Mouse (Mus musculus) MEL (cell line): ENCODE data around the gene Xpo6. TPM values are rescaled to one million over a fixed set of nuclear protein-coding genes. Genes with fewer than 3 reads are reported as not detected.

Experiments
- DNase-seq: peaks from one replicate; pipeline ENCODE4 v3.0.0; 2011; ENCODE audit warnings: low read depth, low spot score
- H3K27ac ChIP-seq: 2 replicates; pipeline ENCODE4 v1.5.1; 2012; ENCODE audit warnings: low read depth, mild to moderate bottlenecking, control low read depth, low read length, moderate library complexity; ENCODE audit not compliant: control insufficient read depth
- H3K27me3 ChIP-seq, 2 experiments: fragments of 150-350 bp in 1 of 2; sonication (generic) in 1 of 2; 2 replicates each; pipeline ENCODE4 v1.6.1; 2012; ENCODE audit warnings: low read length in 2 of 2, mild to moderate bottlenecking in 2 of 2, improper control_type of control experiment in 1 of 2, moderate library complexity in 1 of 2; ENCODE audit not compliant: insufficient read depth in 2 of 2, control insufficient read depth in 1 of 2
- H3K36me3 ChIP-seq, 2 experiments: 2 replicates each; pipeline ENCODE4 v1.6.1; 2012 to 2014; ENCODE audit warnings: low read length in 2 of 2, improper control_type of control experiment in 1 of 2, inconsistent platforms in 1 of 2, mild to moderate bottlenecking in 1 of 2; ENCODE audit not compliant: insufficient read depth in 2 of 2, control insufficient read depth in 1 of 2
- H3K4me1 ChIP-seq, 2 experiments: fragments of 150-350 bp in 1 of 2; sonication (generic) in 1 of 2; 2 replicates each; pipeline ENCODE4 v1.6.1; 2012; ENCODE audit warnings: low read length in 2 of 2, improper control_type of control experiment in 1 of 2, mild to moderate bottlenecking in 1 of 2; ENCODE audit not compliant: insufficient read depth in 2 of 2, control insufficient read depth in 1 of 2
- H3K4me3 ChIP-seq, 2 experiments: fragments of 150-350 bp in 1 of 2; sonication (generic) in 1 of 2; 2 replicates each; pipeline ENCODE4 v1.5.1; 2012; ENCODE audit warnings: low read depth in 2 of 2, low read length in 2 of 2, mild to moderate bottlenecking in 2 of 2, moderate library complexity in 2 of 2, control low read depth in 1 of 2, improper control_type of control experiment in 1 of 2; ENCODE audit not compliant: control insufficient read depth in 1 of 2, insufficient read depth in 1 of 2
- H3K79me2 ChIP-seq: 2 replicates; pipeline ENCODE4 v1.6.1; 2012; ENCODE audit warnings: mild to moderate bottlenecking, low read length, moderate library complexity; ENCODE audit not compliant: control insufficient read depth, poor library complexity, insufficient read depth
- H3K9ac ChIP-seq: 2 replicates; pipeline ENCODE4 v1.6.1; 2012; ENCODE audit warnings: low read depth, mild to moderate bottlenecking, control low read depth, low read length, moderate library complexity; ENCODE audit not compliant: control insufficient read depth, poor library complexity, severe bottlenecking
- H3K9me3 ChIP-seq: fragments of 150-350 bp; sonication (generic); replicated peaks from 2 replicates; pipeline ENCODE4 v1.6.1; 2012; ENCODE audit warnings: mild to moderate bottlenecking, low read length, improper control_type of control experiment, moderate library complexity; ENCODE audit not compliant: insufficient read depth
- EP300 ChIP-seq, 2 experiments: IDR thresholded peaks; 2 replicates each; pipeline ENCODE4 v1.6.1; 2011; ENCODE audit warnings: improper control_type of control experiment in 2 of 2, low read length in 2 of 2, low read depth in 1 of 2, mild to moderate bottlenecking in 1 of 2
- ETS1 ChIP-seq: IDR thresholded peaks from 2 replicates; pipeline ENCODE4 v1.6.1; 2012; ENCODE audit warnings: low read depth, mild to moderate bottlenecking, inconsistent platforms, low read length, improper control_type of control experiment, moderate library complexity
- KAT2A ChIP-seq: conservative IDR thresholded peaks from 2 replicates; pipeline ENCODE4 v1.6.1; 2012; ENCODE audit warnings: low read depth, low read length, improper control_type of control experiment, inconsistent platforms
- MEF2A ChIP-seq: IDR thresholded peaks from 2 replicates; pipeline ENCODE4 v1.6.1; 2014; ENCODE audit warnings: low read depth, mild to moderate bottlenecking, inconsistent platforms, low read length, improper control_type of control experiment; ENCODE audit not compliant: poor library complexity, insufficient replicate concordance, severe bottlenecking; ENCODE audit errors: extremely low read depth
- MYB ChIP-seq: IDR thresholded peaks from 2 replicates; pipeline ENCODE4 v1.6.1; 2011; ENCODE audit warnings: mild to moderate bottlenecking, low read depth, low read length, improper control_type of control experiment
- POLR2A ChIP-seq, 2 experiments: IDR thresholded peaks; 2 replicates each; pipeline ENCODE4 v1.6.1; 2011 to 2012; ENCODE audit warnings: low read length in 2 of 2, mild to moderate bottlenecking in 2 of 2, control low read depth in 1 of 2, improper control_type of control experiment in 1 of 2, low read depth in 1 of 2, moderate library complexity in 1 of 2; ENCODE audit not compliant: control insufficient read depth in 1 of 2, insufficient read depth in 1 of 2, poor library complexity in 1 of 2
- POLR2AphosphoS5 ChIP-seq: IDR thresholded peaks from 2 replicates; pipeline ENCODE4 v1.6.1; 2012; ENCODE audit warnings: low read depth, borderline replicate concordance, mild to moderate bottlenecking, inconsistent platforms, low read length, moderate library complexity, mixed read lengths
- RAD21 ChIP-seq: IDR thresholded peaks from 2 replicates; pipeline ENCODE4 v1.6.1; 2011; ENCODE audit warnings: mild to moderate bottlenecking, low read depth, low read length, improper control_type of control experiment
- RCOR1 ChIP-seq: IDR thresholded peaks from 2 replicates; pipeline ENCODE4 v1.6.1; 2012; ENCODE audit warnings: low read depth, mild to moderate bottlenecking, inconsistent platforms, low read length, improper control_type of control experiment
- SMC3 ChIP-seq: IDR thresholded peaks from 2 replicates; pipeline ENCODE4 v1.6.1; 2011; ENCODE audit warnings: low read depth, low read length, improper control_type of control experiment
- TAL1 ChIP-seq: IDR thresholded peaks from 2 replicates; pipeline ENCODE4 v1.6.1; 2012; ENCODE audit warnings: mild to moderate bottlenecking, inconsistent platforms, low read length, moderate library complexity, mixed read lengths
- TCF12 ChIP-seq: IDR thresholded peaks from 2 replicates; pipeline ENCODE4 v1.6.1; 2014; ENCODE audit warnings: low read depth, mild to moderate bottlenecking, inconsistent platforms, low read length, improper control_type of control experiment, moderate library complexity
- USF1 ChIP-seq: IDR thresholded peaks from 2 replicates; pipeline ENCODE4 v1.6.1; 2014; ENCODE audit warnings: low read depth, mild to moderate bottlenecking, inconsistent platforms, low read length, improper control_type of control experiment, moderate library complexity
- USF2 ChIP-seq, 2 experiments: IDR thresholded peaks; 2 replicates each; pipeline ENCODE4 v1.6.1; 2011 to 2012; ENCODE audit warnings: improper control_type of control experiment in 2 of 2, low read length in 2 of 2, borderline replicate concordance in 1 of 2, inconsistent platforms in 1 of 2, low read depth in 1 of 2, mild to moderate bottlenecking in 1 of 2; ENCODE audit not compliant: insufficient read depth in 1 of 2
- ZKSCAN1 ChIP-seq: IDR thresholded peaks from 2 replicates; pipeline ENCODE4 v1.6.1; 2012; ENCODE audit warnings: low read depth, mild to moderate bottlenecking, inconsistent platforms, low read length, improper control_type of control experiment, moderate library complexity
- ZMIZ1 ChIP-seq: IDR thresholded peaks from 2 replicates; pipeline ENCODE4 v1.6.1; 2012; ENCODE audit warnings: low read depth, mild to moderate bottlenecking, inconsistent platforms, low read length, improper control_type of control experiment, moderate library complexity
- ZNF384 ChIP-seq: IDR thresholded peaks from 2 replicates; pipeline ENCODE4 v1.6.1; 2012; ENCODE audit warnings: low read depth, mild to moderate bottlenecking, inconsistent platforms, low read length, improper control_type of control experiment
- polyA plus RNA-seq, 2 experiments: library from polyadenylated mRNA; stranded (reverse) in 1 of 2; unstranded in 1 of 2; fragments of >175 nt in 1 of 2; fragments of >200 nt in 1 of 2; gene quantifications; 2 replicates each; pipeline versions ENCODE4 v1.2.1 to v1.2.4; 2012; ENCODE audit warnings: low replicate concordance in 2 of 2, low read depth in 1 of 2; ENCODE audit not compliant: insufficient read length in 2 of 2, insufficient read depth in 1 of 2, missing spikeins in 1 of 2
- total RNA-seq: library from RNA; depleted of rRNA; stranded (reverse); fragments of 300-350 nt; gene quantifications from 2 replicates; pipeline ENCODE4 v1.2.3, GENCODE M21; 2012

Xpo6 gene
- total and polyA plus RNA-seq, 3 experiments = 89.3 to 365 (median 197) TPM

DNA sequence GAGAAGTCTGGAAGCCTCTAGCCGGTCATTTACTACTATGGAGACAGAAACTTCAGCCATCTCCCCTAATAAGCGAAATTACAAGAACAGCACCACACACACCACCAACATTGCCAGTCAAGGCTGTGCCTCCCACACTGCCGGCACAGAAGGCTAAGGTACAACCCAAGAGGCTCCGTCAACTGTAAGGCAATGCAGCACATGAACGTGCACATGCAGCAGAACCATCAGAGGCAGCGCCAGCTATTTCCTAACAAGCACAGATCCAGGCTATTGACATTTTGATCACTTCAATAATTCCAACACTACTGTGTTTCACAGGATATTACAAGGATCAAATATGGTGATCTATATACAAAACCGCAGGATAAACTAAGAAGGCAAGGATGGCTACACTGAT is 24.8 kb downstream of the Xpo6 start (continued):
- TF ChIP-seq ETS1 (no peak), TAL1 (no peak), ZKSCAN1 (no peak)

DNA sequence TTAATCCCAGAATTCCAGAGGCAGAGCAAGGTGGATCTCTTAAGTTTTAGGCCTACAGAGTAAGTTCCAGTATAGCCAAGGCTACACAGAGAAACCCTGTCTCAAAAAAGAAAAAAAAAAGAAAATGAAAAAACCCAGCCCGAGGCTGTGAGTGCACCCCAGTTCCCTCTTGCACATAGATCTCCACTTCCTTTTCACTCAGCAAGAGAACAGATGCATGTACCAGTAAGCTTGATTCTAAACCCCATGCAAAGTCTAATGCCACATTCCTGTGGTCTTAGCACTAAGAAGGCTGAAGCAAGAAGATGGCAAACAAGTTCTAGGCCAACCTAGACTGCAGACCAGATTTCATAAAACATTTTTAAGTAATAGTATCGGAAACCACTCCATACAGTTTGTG is 25.4 kb downstream of the Xpo6 start:
- no peak overlapping the region for H3K4me3 ChIP-seq
- H3K27me3 ChIP-seq = no peaks in the 10 kb centered on the region
- no peak for DNase-seq
- H3K9ac ChIP-seq = no peak overlapping the region
- peaks cover 47% of the 10 kb centered on the region for H3K79me2 ChIP-seq
- H3K36me3 ChIP-seq = peaks cover 3 to 23% of the 10 kb centered on the region in 2 experiments
- no peaks in the 10 kb centered on the region for H3K9me3 ChIP-seq
- TF ChIP-seq SMC3 = no peak
- no peak for TF ChIP-seq RCOR1
- TF ChIP-seq ZKSCAN1 = no peak
- TF ChIP-seq USF1 = no peak
- peaks cover 0 to 3% of the 10 kb centered on the region in 2 experiments; a peak in 1 of 4 replicates for H3K4me1 ChIP-seq
- H3K27ac ChIP-seq = no peak overlapping the region

DNA sequence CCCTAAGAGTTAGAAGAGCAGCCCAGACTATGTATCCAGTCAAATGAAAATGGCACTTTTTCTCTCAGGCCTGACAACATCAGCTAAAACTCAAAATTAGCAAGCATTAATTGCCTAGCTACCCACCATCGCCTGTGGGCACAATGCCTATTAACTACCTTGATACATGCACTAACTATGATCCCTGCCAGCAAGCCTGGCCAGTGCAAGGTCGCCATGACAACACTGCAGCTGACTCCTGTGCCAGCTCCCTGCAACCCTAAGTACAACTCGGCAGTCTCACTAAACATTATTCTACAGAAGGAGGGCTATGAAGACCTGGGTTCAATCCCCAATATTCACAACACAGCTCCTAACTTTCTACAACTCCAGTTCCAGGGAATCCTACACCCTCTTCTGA is 28.3 kb downstream of the Xpo6 start:
- H3K9me3 ChIP-seq = no peaks in the 10 kb centered on the region
- H3K4me3 ChIP-seq = no peak overlapping the region
- no peak for TF ChIP-seq POLR2AphosphoS5
- no peak for TF ChIP-seq TCF12
- TF ChIP-seq RAD21 = no peak
- TF ChIP-seq MYB = no peak
- no peak for TF ChIP-seq KAT2A
- no peak for TF ChIP-seq POLR2A (IDR thresholded peaks at IDR 0.05; ENCODE audit: control insufficient read depth in 1 of 2, insufficient read depth in 1 of 2, low read depth in 1 of 2, low read length in 2 of 2, poor library complexity in 1 of 2)
- TF ChIP-seq ZNF384 = no peak
- TF ChIP-seq ZMIZ1 = no peak
- peaks cover 25% of the 10 kb centered on the region for H3K79me2 ChIP-seq
- H3K27ac ChIP-seq = no peak overlapping the region
- no peak overlapping the region for H3K9ac ChIP-seq
- H3K4me1 ChIP-seq = no peaks in the 10 kb centered on the region
- DNase-seq = no peak
- H3K36me3 ChIP-seq = peaks cover 0 to 35% of the 10 kb centered on the region in 2 experiments; a peak in 3 of 4 replicates
- H3K27me3 ChIP-seq = no peaks in the 10 kb centered on the region

DNA sequence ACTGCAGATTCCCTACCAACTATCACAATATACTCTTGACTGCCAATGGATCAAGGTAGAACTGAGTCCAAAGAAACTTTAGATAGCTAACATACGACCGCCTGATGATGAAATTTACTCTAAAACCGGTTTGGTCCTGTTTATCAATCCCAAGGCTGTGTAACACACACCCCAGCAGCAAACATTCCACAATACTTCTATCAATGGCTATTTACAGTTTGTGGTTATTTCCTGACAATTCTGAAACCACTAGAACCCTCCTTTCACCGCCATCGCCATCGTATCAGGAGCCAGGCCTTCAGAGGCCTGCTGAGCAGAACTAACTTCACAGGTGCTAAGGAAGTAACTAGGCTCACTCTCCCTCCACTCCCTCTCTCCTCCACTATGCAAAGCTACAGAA is 31.7 kb downstream of the Xpo6 start:
- peaks cover 0 to 35% of the 10 kb centered on the region in 2 experiments; a peak in 2 of 4 replicates for H3K36me3 ChIP-seq
- H3K79me2 ChIP-seq = peaks cover 2% of the 10 kb centered on the region; the same call in 1 of the 2 replicates
- H3K27me3 ChIP-seq = no peaks in the 10 kb centered on the region

More for the DNA sequence above, 31.7 kb downstream of the Xpo6 start:
- no peak for DNase-seq
- Histone ChIP-seq H3K9me3 (no peaks in the 10 kb centered on the region), H3K4me3 (no peak overlapping the region), H3K9ac (no peak overlapping the region), H3K27ac (no peak overlapping the region), H3K4me1 (no peaks in the 10 kb centered on the region)
- no peak for TF ChIP-seq MEF2A
- no peak for TF ChIP-seq RCOR1
- no peak for TF ChIP-seq SMC3
- TF ChIP-seq USF2 (IDR thresholded peaks at IDR 0.05; ENCODE audit: borderline replicate concordance in 1 of 2, insufficient read depth in 1 of 2, low read depth in 1 of 2, low read length in 2 of 2) = no peak
- no peak for TF ChIP-seq EP300 (IDR thresholded peaks at IDR 0.05; ENCODE audit: low read depth in 1 of 2, low read length in 2 of 2)
